Mouse (Mus musculus): ENCODE measurements around the gene Rassf8. TPM values are rescaled to one million over a fixed set of nuclear protein-coding genes. Genes with fewer than 3 reads are reported as not detected.

Gene Rassf8
- polyA plus RNA-seq, 1 experiment from 2014 or later: 3.6 TPM

DNA sequence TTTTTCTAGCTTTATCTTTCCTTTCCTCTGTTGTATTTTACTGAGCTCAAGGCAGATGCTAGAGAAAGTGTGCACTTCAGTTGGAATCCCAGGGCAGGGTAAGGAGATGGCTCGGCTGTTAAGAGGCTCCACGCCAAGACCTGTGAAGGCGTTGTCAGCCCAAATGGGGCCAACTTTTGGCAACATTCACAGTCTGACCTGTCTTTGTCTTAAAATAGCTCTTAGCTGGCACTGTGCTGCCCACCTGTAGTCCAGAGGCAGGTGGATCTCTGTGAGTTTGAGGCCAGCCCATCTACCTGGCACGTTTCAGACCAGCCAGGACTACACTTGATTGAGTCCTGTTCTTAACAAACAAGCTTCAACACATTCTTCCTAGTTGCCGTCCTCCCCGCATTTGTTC, 7.9 kb downstream of the Rassf8 start:
- Histone ChIP-seq H3K36me3 (replicated peaks) (no peaks in the 10 kb centered on the region), H3K4me3 (replicated peaks) (no peak overlapping the region), H3K27ac (no peak overlapping the region), H3K4me1 (no peaks in the 10 kb centered on the region), H3K9me3 (no peaks in the 10 kb centered on the region), H3K27me3 (no peaks in the 10 kb centered on the region), H3K4me2 (no peak overlapping the region), H3K9ac (no peak overlapping the region)
- WGBS: 92% methylated on average over 6 of the region's 6 CpGs
- no peak for ATAC-seq (ENCODE audit: low FRiP score)

DNA sequence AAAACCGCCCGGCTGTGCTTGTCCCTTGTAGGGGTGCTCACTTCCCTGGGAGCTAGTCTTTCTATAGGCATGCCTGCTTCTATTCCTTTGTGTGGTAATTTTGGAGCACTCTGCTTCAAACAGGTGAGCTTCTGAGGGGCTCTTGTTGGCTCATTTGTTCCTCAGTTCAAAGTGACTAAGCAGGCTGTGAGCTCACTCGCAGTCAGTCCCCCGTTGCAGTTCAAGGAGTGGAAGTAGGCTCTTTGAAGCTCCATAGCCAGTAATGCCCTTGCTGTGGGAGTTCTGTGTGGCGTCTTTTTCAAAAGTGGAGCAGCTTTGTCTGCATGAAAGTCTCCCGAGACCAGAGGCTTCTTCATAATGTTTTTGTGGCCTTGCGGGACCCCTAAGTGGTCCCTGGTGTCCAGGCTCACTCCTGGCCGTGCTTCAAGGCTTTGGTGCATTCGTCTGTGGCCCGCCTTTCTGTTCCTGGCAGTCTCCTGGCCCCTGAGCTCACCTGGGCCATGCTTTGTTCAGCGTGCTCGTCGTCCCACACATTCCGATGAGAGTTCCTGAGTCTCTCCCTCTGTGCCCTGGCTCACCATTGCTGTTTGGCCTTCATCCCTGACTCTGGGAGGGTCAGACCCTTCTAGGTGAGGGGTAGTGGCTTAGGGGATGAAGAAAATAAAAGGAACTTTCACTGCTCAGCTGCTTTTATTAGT, 9.5 kb downstream of the Rassf8 start:
- Histone ChIP-seq H3K9me3 (no peaks in the 10 kb centered on the region), H3K27ac (no peak overlapping the region), H3K27me3 (no peaks in the 10 kb centered on the region), H3K4me3 (replicated peaks) (no peak overlapping the region), H3K36me3 (replicated peaks) (no peaks in the 10 kb centered on the region), H3K9ac (no peak overlapping the region), H3K4me2 (no peak overlapping the region), H3K4me1 (no peaks in the 10 kb centered on the region)
- no peak for ATAC-seq (ENCODE audit: low FRiP score)
- WGBS: 81% methylated on average over 14 of the region's 14 CpGs

DNA sequence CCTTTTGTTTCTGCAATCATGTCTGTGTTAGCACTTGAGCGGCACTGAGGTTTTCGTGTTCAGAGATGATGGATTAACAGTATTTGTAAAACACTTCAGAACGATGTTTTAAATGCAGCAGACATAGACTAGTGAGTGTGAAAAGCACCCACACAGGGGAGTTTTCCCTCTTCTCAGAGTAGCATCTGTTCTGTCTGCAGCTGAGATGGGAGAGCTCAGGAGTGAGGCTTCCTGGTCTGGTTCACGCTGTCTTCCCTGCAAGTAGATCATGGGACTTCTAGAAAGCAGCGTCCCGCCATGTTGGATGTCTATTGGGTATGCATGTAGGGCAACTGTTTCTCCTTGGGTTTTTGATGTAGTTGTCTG, 10.1 kb downstream of the Rassf8 start:
- no peak overlapping the region for H3K27ac ChIP-seq
- no peak overlapping the region for H3K9ac ChIP-seq
- no peak for ATAC-seq (ENCODE audit: low FRiP score)
- H3K4me1 ChIP-seq: no peaks in the 10 kb centered on the region
- 83% methylated on average over 6 of the region's 6 CpGs for WGBS
- H3K4me3 ChIP-seq (replicated peaks): no peak overlapping the region
- H3K4me2 ChIP-seq: no peak overlapping the region
- H3K9me3 ChIP-seq: no peaks in the 10 kb centered on the region
- no peaks in the 10 kb centered on the region for H3K36me3 ChIP-seq (replicated peaks)
- no peaks in the 10 kb centered on the region for H3K27me3 ChIP-seq

DNA sequence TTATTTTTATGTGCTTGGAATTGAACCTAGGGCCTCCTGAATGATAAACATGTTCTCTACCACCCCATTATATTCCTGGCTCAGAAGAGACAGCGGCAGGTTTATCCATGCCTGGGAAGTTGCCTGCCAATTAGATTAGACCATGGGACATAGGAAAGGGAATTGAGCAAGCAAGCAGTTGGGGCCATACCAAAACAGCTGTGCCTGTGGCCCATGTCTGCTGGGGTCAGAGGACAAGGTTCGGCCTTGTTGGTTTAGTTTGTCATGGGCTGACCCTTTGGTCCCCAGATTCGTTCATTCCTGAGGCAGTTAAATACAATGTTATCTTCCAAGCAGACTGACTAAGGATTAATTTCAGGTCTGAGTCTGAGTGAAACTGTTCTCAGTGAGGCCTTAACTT, 10.8 kb downstream of the Rassf8 start:
- ATAC-seq (ENCODE audit: low FRiP score): no peak
- Histone ChIP-seq H3K9ac (no peak overlapping the region), H3K4me1 (no peaks in the 10 kb centered on the region), H3K4me3 (replicated peaks) (no peak overlapping the region), H3K27ac (no peak overlapping the region), H3K36me3 (replicated peaks) (no peaks in the 10 kb centered on the region), H3K4me2 (no peak overlapping the region), H3K9me3 (no peaks in the 10 kb centered on the region), H3K27me3 (no peaks in the 10 kb centered on the region)
- WGBS: 75% methylated on average over 3 of the region's 3 CpGs

DNA sequence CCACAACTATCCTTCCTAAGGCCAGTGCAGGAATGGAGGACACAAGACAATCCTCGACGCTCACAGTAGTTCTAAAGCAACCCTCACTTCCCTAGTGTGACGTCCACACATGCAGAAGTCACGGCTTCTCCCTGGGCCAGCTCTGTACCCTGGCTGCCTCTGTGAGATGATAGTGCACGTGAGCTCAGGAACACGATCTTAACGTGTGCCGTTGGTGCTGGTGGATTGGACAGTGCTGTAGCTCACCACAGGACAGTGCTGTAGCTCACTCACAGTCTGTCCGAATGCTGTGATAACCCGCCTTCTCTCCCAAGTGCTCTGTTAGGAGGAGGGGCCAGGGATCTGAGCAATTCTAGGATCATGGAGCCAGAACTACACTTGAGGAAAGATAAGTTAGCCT, 12.1 kb downstream of the Rassf8 start:
- Histone ChIP-seq H3K36me3 (replicated peaks) (no peaks in the 10 kb centered on the region), H3K4me1 (peaks cover 3% of the 10 kb centered on the region; the same call in 1 of the 2 replicates), H3K27ac (no peak overlapping the region), H3K9me3 (no peaks in the 10 kb centered on the region), H3K4me2 (no peak overlapping the region), H3K27me3 (no peaks in the 10 kb centered on the region), H3K4me3 (replicated peaks) (no peak overlapping the region), H3K9ac (no peak overlapping the region)
- WGBS: 85% methylated on average over 10 of the region's 10 CpGs
- ATAC-seq (ENCODE audit: low FRiP score): no peak

DNA sequence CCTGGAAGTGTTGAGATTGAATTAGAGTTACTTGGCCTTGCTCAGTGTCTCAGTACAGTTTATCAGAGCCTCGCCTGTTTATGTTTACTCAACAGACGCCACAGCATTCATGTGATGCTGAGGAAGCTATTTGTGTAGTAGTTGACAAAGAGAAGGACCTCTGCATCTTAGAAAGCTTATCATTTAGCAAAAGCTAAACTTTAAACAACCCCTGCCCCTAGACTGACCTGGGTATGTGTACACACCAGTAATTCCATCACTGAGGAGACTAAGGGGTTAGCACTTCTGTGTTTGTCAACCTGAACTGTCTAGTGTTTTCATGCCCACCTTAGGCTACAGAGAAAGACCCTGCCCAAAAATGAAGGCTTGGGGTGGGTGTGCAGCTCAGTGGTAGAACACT, 12.9 kb downstream of the Rassf8 start:
- Histone ChIP-seq H3K4me3 (replicated peaks) (no peak overlapping the region), H3K36me3 (replicated peaks) (no peaks in the 10 kb centered on the region), H3K9ac (no peak overlapping the region), H3K9me3 (no peaks in the 10 kb centered on the region), H3K4me2 (no peak overlapping the region), H3K4me1 (peaks cover 4% of the 10 kb centered on the region; the same call in 1 of the 2 replicates), H3K27me3 (no peaks in the 10 kb centered on the region), H3K27ac (no peak overlapping the region)
- 90% methylated on average over 2 of the region's 2 CpGs for WGBS
- no peak for ATAC-seq (ENCODE audit: low FRiP score)

DNA sequence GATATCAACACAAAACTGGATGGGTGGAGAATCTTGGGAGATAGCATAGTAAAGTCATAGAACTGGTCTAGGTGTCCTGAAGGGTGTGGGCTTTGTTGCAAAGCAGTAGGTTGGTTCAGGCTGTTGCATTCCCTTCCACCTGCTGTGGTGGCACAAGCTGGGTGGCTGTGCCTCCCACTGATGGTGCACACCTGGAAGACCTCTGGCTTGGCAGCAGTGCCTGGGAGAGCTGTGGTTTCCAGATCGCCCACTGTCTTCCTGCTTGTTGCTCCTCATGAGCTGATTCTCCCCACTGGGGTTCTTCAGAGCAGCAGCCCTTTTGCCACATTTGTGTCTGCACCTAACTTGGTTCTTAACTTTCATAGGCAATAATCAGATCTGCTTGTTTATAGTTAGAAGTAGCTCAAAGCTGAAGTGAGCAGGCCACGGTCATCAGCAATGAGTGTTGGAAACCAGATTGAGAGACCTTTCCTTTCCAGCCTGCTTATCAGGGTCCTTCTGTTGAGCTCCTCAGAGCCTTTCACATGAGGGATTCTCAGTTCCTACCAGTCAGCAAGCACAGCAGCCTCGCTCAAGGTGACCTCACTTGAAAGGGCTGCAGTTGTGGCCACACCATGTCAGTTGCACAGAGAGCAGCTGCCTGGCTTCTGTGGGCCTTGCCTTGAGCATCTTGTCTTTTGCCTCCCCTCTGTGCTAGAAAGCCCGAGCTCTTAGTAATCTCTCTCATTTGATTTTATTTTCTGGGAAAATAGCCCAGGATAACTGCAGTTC, 13.9 kb downstream of the Rassf8 start:
- Histone ChIP-seq H3K9me3 (no peaks in the 10 kb centered on the region), H3K4me2 (no peak overlapping the region), H3K27ac (no peak overlapping the region), H3K4me1 (peaks cover 4% of the 10 kb centered on the region; the same call in 1 of the 2 replicates), H3K4me3 (replicated peaks) (no peak overlapping the region), H3K27me3 (no peaks in the 10 kb centered on the region), H3K36me3 (replicated peaks) (no peaks in the 10 kb centered on the region), H3K9ac (no peak overlapping the region)
- 79% methylated on average over 4 of the region's 4 CpGs for WGBS
- ATAC-seq (ENCODE audit: low FRiP score): no peak

DNA sequence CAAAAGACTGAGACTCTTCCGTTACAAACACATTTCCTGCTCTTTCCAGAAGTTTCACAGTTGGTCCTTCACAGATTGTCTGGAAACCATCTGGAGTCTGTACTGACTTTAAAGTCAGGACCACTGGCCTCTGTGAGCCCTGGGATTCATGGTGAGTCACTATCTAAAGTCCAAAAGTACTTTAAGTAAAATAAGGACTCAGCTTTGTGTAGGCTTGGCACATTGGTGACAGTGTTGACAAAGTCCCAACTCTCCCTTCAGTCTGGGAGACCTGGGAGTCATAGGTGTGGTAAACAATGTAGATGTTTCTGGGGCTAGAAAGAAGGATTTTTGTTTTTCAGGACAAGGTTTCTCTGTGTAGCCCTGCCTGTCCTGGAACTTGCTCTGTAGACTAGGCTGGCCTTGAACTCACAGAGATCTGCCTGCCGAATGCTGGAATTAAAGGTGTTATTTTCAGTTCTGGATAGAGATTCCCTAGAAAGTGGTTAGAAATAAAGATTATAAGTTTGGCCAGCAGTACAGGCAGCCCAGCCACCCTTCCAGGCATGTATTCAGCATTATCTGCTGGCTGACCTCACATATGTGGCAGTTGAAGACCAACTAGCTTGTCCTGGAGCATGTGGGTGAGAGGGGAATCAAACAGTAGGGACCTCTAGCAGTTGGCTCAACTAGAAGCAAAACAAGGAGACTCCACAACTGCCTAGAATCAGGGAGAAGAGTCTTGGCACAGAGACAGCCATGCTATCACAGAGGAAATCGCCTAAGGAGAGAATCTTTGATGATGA, 14.8 kb downstream of the Rassf8 start:
- ATAC-seq (ENCODE audit: low FRiP score): no peak
- H3K36me3 ChIP-seq (replicated peaks): no peaks in the 10 kb centered on the region
- H3K27ac ChIP-seq: no peak overlapping the region
- H3K4me2 ChIP-seq: no peak overlapping the region
- no peaks in the 10 kb centered on the region for H3K9me3 ChIP-seq
- 87% methylated on average over 3 of the region's 3 CpGs for WGBS
- peaks cover 4% of the 10 kb centered on the region; the same call in 1 of the 2 replicates for H3K4me1 ChIP-seq
- H3K4me3 ChIP-seq (replicated peaks): no peak overlapping the region
- H3K27me3 ChIP-seq: no peaks in the 10 kb centered on the region
- H3K9ac ChIP-seq: no peak overlapping the region

DNA sequence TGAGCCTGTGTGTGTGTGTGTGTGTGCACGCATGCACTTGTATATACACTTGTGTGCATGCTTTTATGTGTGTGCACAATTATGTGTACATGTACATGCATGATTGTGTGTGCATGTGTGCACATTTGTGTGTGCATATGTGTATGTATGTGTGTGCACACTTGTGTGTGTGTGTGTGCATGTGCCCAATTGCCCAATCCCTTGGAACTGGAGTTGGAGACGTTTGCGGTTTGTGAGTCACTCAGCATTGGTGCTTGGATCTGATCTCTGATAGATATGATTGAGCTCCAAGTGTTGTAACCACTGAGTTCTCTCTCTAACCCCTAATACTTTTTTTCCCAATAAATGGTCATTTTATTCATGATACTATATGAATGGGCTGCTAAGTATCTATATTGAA, 15.5 kb downstream of the Rassf8 start:
- no peak for ATAC-seq (ENCODE audit: low FRiP score)
- Histone ChIP-seq H3K9me3 (no peaks in the 10 kb centered on the region), H3K27me3 (no peaks in the 10 kb centered on the region), H3K9ac (no peak overlapping the region), H3K4me1 (peaks cover 4% of the 10 kb centered on the region; the same call in 1 of the 2 replicates), H3K4me3 (replicated peaks) (no peak overlapping the region), H3K27ac (no peak overlapping the region), H3K36me3 (replicated peaks) (no peaks in the 10 kb centered on the region), H3K4me2 (no peak overlapping the region)
- WGBS: 95% methylated on average over 3 of the region's 3 CpGs

DNA sequence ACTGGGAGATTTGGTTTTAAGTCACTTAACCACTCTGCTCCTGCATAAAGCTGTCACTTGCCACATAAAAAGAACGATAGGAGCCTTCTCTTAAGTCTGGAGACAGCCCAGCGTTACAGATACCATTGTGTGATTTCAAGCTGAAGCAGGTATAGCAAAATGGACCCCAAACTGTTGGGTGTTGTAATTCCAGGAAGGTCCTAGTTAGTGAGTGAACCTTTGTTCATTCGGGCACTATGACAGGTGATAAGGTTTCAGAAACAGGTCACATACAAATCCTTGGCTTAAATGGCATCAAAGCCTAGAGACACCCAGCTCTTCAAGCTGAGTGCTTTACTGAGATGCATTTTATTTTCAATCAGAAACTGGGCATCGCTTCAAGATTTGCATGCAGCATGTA, 16.5 kb downstream of the Rassf8 start:
- Histone ChIP-seq H3K4me1 (peaks cover 7% of the 10 kb centered on the region), H3K4me2 (no peak overlapping the region), H3K4me3 (replicated peaks) (no peak overlapping the region), H3K27me3 (no peaks in the 10 kb centered on the region), H3K27ac (no peak overlapping the region), H3K36me3 (replicated peaks) (no peaks in the 10 kb centered on the region), H3K9me3 (no peaks in the 10 kb centered on the region), H3K9ac (no peak overlapping the region)
- no peak for ATAC-seq (ENCODE audit: low FRiP score)
- WGBS: 89% methylated on average over 4 of the region's 4 CpGs

DNA sequence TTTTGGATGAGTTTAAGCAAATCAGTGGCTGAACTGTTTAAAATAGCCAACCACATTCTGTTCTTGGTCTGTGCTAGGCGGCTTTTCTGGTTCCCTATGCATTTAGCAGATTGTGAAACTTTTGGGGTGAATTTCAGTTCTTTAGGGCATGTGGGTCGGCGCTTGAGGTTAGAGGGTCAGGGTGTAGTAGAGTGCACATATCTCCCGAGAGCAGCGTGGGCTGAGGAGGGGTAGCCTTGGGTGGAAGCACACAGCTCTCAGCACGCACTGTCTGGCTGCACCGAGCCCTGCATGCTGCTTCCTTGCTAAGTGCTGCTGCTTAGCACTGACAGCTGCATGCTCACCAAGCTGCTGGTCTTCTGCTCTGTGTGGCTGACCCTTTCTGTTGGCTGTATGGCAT, 18.5 kb downstream of the Rassf8 start:
- no peak overlapping the region for H3K27ac ChIP-seq
- H3K9me3 ChIP-seq: no peaks in the 10 kb centered on the region
- WGBS: 80% methylated on average over 7 of the region's 7 CpGs
- no peaks in the 10 kb centered on the region for H3K36me3 ChIP-seq (replicated peaks)
- H3K4me1 ChIP-seq: peaks cover 7% of the 10 kb centered on the region
- no peak overlapping the region for H3K4me2 ChIP-seq
- H3K9ac ChIP-seq: no peak overlapping the region
- no peak overlapping the region for H3K4me3 ChIP-seq (replicated peaks)
- H3K27me3 ChIP-seq: no peaks in the 10 kb centered on the region
- ATAC-seq (ENCODE audit: low FRiP score): no peak

DNA sequence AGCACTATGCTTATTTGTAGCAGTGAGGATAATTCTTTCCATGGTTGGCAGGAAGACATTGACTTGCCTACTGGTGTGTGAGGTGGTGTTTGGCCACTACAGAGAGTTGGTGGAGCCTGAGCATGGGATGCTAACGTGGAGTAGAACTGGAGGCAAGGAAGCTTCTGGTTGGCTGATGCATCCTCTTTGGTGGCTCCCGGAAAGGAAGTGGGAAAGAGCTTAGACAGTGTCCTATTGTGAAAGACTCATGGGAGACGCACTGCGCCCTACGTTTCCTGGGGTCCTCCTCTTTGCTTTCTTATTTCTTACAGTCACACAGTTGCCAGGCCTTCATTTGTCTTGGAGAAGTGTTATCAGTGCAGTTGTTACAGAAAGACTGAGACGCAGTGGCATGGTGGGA, 20.4 kb downstream of the Rassf8 start:
- Histone ChIP-seq H3K27me3 (no peaks in the 10 kb centered on the region), H3K9me3 (no peaks in the 10 kb centered on the region), H3K27ac (no peak overlapping the region), H3K9ac (no peak overlapping the region), H3K4me3 (replicated peaks) (no peak overlapping the region), H3K4me2 (no peak overlapping the region), H3K36me3 (replicated peaks) (no peaks in the 10 kb centered on the region), H3K4me1 (peaks cover 12% of the 10 kb centered on the region)
- no peak for ATAC-seq (ENCODE audit: low FRiP score)
- 86% methylated on average over 6 of the region's 6 CpGs for WGBS

Data from forebrain, embryonic 12.5 days (tissue).